Mouse (Mus musculus): ENCODE measurements around the gene Syt13. TPM values are rescaled to one million over a fixed set of nuclear protein-coding genes. Genes with fewer than 3 reads are reported as not detected.

Gene Syt13
- polyA plus RNA-seq, 1 experiment, result 0.56 TPM

GRCm38 (mm10) chr2:92975031-92975790, 60.3 kb downstream of the Syt13 start:
- Histone ChIP-seq H3K27ac (ENCODE audit: control insufficient read depth, insufficient read depth, low read depth, low read length) (no peak overlapping the region), H3K4me3 (ENCODE audit: control insufficient read depth, low read depth, low read length) (no peak overlapping the region), H3K4me1 (ENCODE audit: control insufficient read depth, insufficient read depth, low read length) (peaks cover 13% of the 10 kb centered on the region), H3K27me3 (ENCODE audit: control insufficient read depth, insufficient read depth, low read length) (no peaks in the 10 kb centered on the region), H3K36me3 (ENCODE audit: control insufficient read depth, insufficient read depth, low read length) (no peaks in the 10 kb centered on the region)
- TF ChIP-seq POLR2A (IDR thresholded peaks at IDR 0.05; ENCODE audit: control insufficient read depth, low read depth, low read length), result no peak
- no peak for TF ChIP-seq CTCF (IDR thresholded peaks at IDR 0.05; ENCODE audit: control insufficient read depth, insufficient read depth, insufficient replicate concordance, low read depth, low read length)

GRCm38 (mm10) chr2:92980165-92980564, 65.3 kb downstream of the Syt13 start:
- Histone ChIP-seq H3K4me1 (ENCODE audit: control insufficient read depth, insufficient read depth, low read length) (no peaks in the 10 kb centered on the region; the same call in 1 of the 2 replicates), H3K27ac (ENCODE audit: control insufficient read depth, insufficient read depth, low read depth, low read length) (no peak overlapping the region), H3K4me3 (ENCODE audit: control insufficient read depth, low read depth, low read length) (no peak overlapping the region), H3K27me3 (ENCODE audit: control insufficient read depth, insufficient read depth, low read length) (no peaks in the 10 kb centered on the region), H3K36me3 (ENCODE audit: control insufficient read depth, insufficient read depth, low read length) (no peaks in the 10 kb centered on the region)
- TF ChIP-seq POLR2A (IDR thresholded peaks at IDR 0.05; ENCODE audit: control insufficient read depth, low read depth, low read length) (no peak), CTCF (IDR thresholded peaks at IDR 0.05; ENCODE audit: control insufficient read depth, insufficient read depth, insufficient replicate concordance, low read depth, low read length) (no peak)

GRCm38 (mm10) chr2:92982591-92983272, 67.8 kb downstream of the Syt13 start:
- no peaks in the 10 kb centered on the region for H3K27me3 ChIP-seq (ENCODE audit: control insufficient read depth, insufficient read depth, low read length)
- no peaks in the 10 kb centered on the region for H3K36me3 ChIP-seq (ENCODE audit: control insufficient read depth, insufficient read depth, low read length)
- no peak for TF ChIP-seq CTCF (IDR thresholded peaks at IDR 0.05; ENCODE audit: control insufficient read depth, insufficient read depth, insufficient replicate concordance, low read depth, low read length)
- TF ChIP-seq POLR2A (IDR thresholded peaks at IDR 0.05; ENCODE audit: control insufficient read depth, low read depth, low read length), result no peak
- no peak overlapping the region for H3K27ac ChIP-seq (ENCODE audit: control insufficient read depth, insufficient read depth, low read depth, low read length)
- no peak overlapping the region for H3K4me3 ChIP-seq (ENCODE audit: control insufficient read depth, low read depth, low read length)
- H3K4me1 ChIP-seq (ENCODE audit: control insufficient read depth, insufficient read depth, low read length), result no peaks in the 10 kb centered on the region; the same call in 1 of the 2 replicates

- no peaks in the 10 kb centered on the region; the same call in 1 of the 2 replicates for H3K4me1 ChIP-seq (ENCODE audit: control insufficient read depth, insufficient read depth, low read length)
- no peak overlapping the region for H3K27ac ChIP-seq (ENCODE audit: control insufficient read depth, insufficient read depth, low read depth, low read length)
- TF ChIP-seq CTCF (IDR thresholded peaks at IDR 0.05; ENCODE audit: control insufficient read depth, insufficient read depth, insufficient replicate concordance, low read depth, low read length) (no peak), POLR2A (IDR thresholded peaks at IDR 0.05; ENCODE audit: control insufficient read depth, low read depth, low read length) (no peak)
- H3K36me3 ChIP-seq (ENCODE audit: control insufficient read depth, insufficient read depth, low read length), result no peaks in the 10 kb centered on the region
- H3K4me3 ChIP-seq (ENCODE audit: control insufficient read depth, low read depth, low read length), result no peak overlapping the region
- H3K27me3 ChIP-seq (ENCODE audit: control insufficient read depth, insufficient read depth, low read length), result no peaks in the 10 kb centered on the region
Observed at GRCm38 (mm10) chr2:92983273-92983620, 68.3 kb downstream of the Syt13 start.

- no peaks in the 10 kb centered on the region; the same call in none of the 2 replicates for H3K4me1 ChIP-seq (ENCODE audit: control insufficient read depth, insufficient read depth, low read length)
- H3K27ac ChIP-seq (ENCODE audit: control insufficient read depth, insufficient read depth, low read depth, low read length), result no peak overlapping the region
- H3K27me3 ChIP-seq (ENCODE audit: control insufficient read depth, insufficient read depth, low read length), result no peaks in the 10 kb centered on the region
- no peak for TF ChIP-seq POLR2A (IDR thresholded peaks at IDR 0.05; ENCODE audit: control insufficient read depth, low read depth, low read length)
- no peak for TF ChIP-seq CTCF (IDR thresholded peaks at IDR 0.05; ENCODE audit: control insufficient read depth, insufficient read depth, insufficient replicate concordance, low read depth, low read length)
- H3K36me3 ChIP-seq (ENCODE audit: control insufficient read depth, insufficient read depth, low read length), result no peaks in the 10 kb centered on the region
- no peak overlapping the region for H3K4me3 ChIP-seq (ENCODE audit: control insufficient read depth, low read depth, low read length)
Observed at GRCm38 (mm10) chr2:92984321-92985108, 69.6 kb downstream of the Syt13 start.

- TF ChIP-seq POLR2A (IDR thresholded peaks at IDR 0.05; ENCODE audit: control insufficient read depth, low read depth, low read length) (no peak), CTCF (IDR thresholded peaks at IDR 0.05; ENCODE audit: control insufficient read depth, insufficient read depth, insufficient replicate concordance, low read depth, low read length) (no peak)
- no peaks in the 10 kb centered on the region for H3K27me3 ChIP-seq (ENCODE audit: control insufficient read depth, insufficient read depth, low read length)
- H3K27ac ChIP-seq (ENCODE audit: control insufficient read depth, insufficient read depth, low read depth, low read length), result no peak overlapping the region
- peaks cover 4% of the 10 kb centered on the region for H3K4me1 ChIP-seq (ENCODE audit: control insufficient read depth, insufficient read depth, low read length)
- H3K36me3 ChIP-seq (ENCODE audit: control insufficient read depth, insufficient read depth, low read length), result no peaks in the 10 kb centered on the region
- H3K4me3 ChIP-seq (ENCODE audit: control insufficient read depth, low read depth, low read length), result no peak overlapping the region
Observed at GRCm38 (mm10) chr2:92985171-92985570, 70.3 kb downstream of the Syt13 start.

- Histone ChIP-seq H3K4me1 (ENCODE audit: control insufficient read depth, insufficient read depth, low read length) (peaks cover 8% of the 10 kb centered on the region), H3K27ac (ENCODE audit: control insufficient read depth, insufficient read depth, low read depth, low read length) (no peak overlapping the region), H3K36me3 (ENCODE audit: control insufficient read depth, insufficient read depth, low read length) (no peaks in the 10 kb centered on the region), H3K27me3 (ENCODE audit: control insufficient read depth, insufficient read depth, low read length) (no peaks in the 10 kb centered on the region), H3K4me3 (ENCODE audit: control insufficient read depth, low read depth, low read length) (no peak overlapping the region)
- TF ChIP-seq POLR2A (IDR thresholded peaks at IDR 0.05; ENCODE audit: control insufficient read depth, low read depth, low read length) (no peak), CTCF (IDR thresholded peaks at IDR 0.05; ENCODE audit: control insufficient read depth, insufficient read depth, insufficient replicate concordance, low read depth, low read length) (no peak)
Observed at GRCm38 (mm10) chr2:92985600-92985999, 70.7 kb downstream of the Syt13 start.

All from testis, adult 2 months (tissue).